Mouse (Mus musculus): ENCODE results near the gene Avil. TPM values are rescaled to one million over a fixed set of nuclear protein-coding genes. Genes with fewer than 3 reads are reported as not detected.

Gene Avil
- 0.14 and 0.25 TPM in 2 replicates for polyA plus RNA-seq (2012; rRNA removed)

- DNase-seq (ENCODE audit: extremely low spot score in 1 of 2, low spot score in 1 of 2), result no peak
These were observed at the start of gene Avil for GRCm38 (mm10) chr10:127000529-127000928. Avil (plus strand) TSS chr10:127000709.

- DNase-seq (ENCODE audit: extremely low spot score in 1 of 2, low spot score in 1 of 2), result no peak
These were observed 48.1 kb upstream of the Avil start for GRCm38 (mm10) chr10:126952375-126952774.

GRCm38 (mm10) chr10:126953029-126953471 is 47.5 kb upstream of the Avil start:
- DNase-seq (ENCODE audit: extremely low spot score in 1 of 2, low spot score in 1 of 2), result peak; percentile 65 to 76

GRCm38 (mm10) chr10:126956692-126957358 is 43.7 kb upstream of the Avil start:
- peak; percentile 75 to 78 for DNase-seq (ENCODE audit: extremely low spot score in 1 of 2, low spot score in 1 of 2)

- DNase-seq (ENCODE audit: extremely low spot score in 1 of 2, low spot score in 1 of 2), result peak in 1 of 2 experiments; percentile 69
These were observed 43.0 kb upstream of the Avil start for GRCm38 (mm10) chr10:126957359-126958107.

- DNase-seq (ENCODE audit: extremely low spot score in 1 of 2, low spot score in 1 of 2), result no peak
These were observed 40.0 kb upstream of the Avil start for GRCm38 (mm10) chr10:126960496-126960895.

- peak in 1 of 2 experiments; percentile 44 for DNase-seq (ENCODE audit: extremely low spot score in 1 of 2, low spot score in 1 of 2)
These were observed 38.8 kb upstream of the Avil start for GRCm38 (mm10) chr10:126961757-126962156.

GRCm38 (mm10) chr10:126962271-126962965 is 38.1 kb upstream of the Avil start:
- peak in 1 of 2 experiments; percentile 55 for DNase-seq (ENCODE audit: extremely low spot score in 1 of 2, low spot score in 1 of 2)

- DNase-seq (ENCODE audit: extremely low spot score in 1 of 2, low spot score in 1 of 2), result no peak
These were observed 37.6 kb upstream of the Avil start for GRCm38 (mm10) chr10:126962966-126963330.

GRCm38 (mm10) chr10:126963821-126964220 is 36.7 kb upstream of the Avil start:
- no peak for DNase-seq (ENCODE audit: extremely low spot score in 1 of 2, low spot score in 1 of 2)

GRCm38 (mm10) chr10:126971363-126972050 is 29.0 kb upstream of the Avil start:
- no peak for DNase-seq (ENCODE audit: extremely low spot score in 1 of 2, low spot score in 1 of 2)

- no peak for DNase-seq (ENCODE audit: extremely low spot score in 1 of 2, low spot score in 1 of 2)
These were observed 28.3 kb upstream of the Avil start for GRCm38 (mm10) chr10:126972051-126972725.

GRCm38 (mm10) chr10:126972988-126973387 is 27.5 kb upstream of the Avil start:
- no peak for DNase-seq (ENCODE audit: extremely low spot score in 1 of 2, low spot score in 1 of 2)

- no peak for DNase-seq (ENCODE audit: extremely low spot score in 1 of 2, low spot score in 1 of 2)
These were observed 24.8 kb upstream of the Avil start for GRCm38 (mm10) chr10:126975706-126976105.

GRCm38 (mm10) chr10:126977076-126977475 is 23.4 kb upstream of the Avil start:
- DNase-seq (ENCODE audit: extremely low spot score in 1 of 2, low spot score in 1 of 2), result no peak

GRCm38 (mm10) chr10:126978277-126978994 is 22.1 kb upstream of the Avil start, which contains the start of gene Ctdsp2:
Ctdsp2 (plus strand) TSS chr10:126978717.
- peak; percentile 98 to 100 for DNase-seq (ENCODE audit: extremely low spot score in 1 of 2, low spot score in 1 of 2)

GRCm38 (mm10) chr10:126979121-126979635 is 21.3 kb upstream of the Avil start:
- peak in 1 of 2 experiments; percentile 45 for DNase-seq (ENCODE audit: extremely low spot score in 1 of 2, low spot score in 1 of 2)

- DNase-seq (ENCODE audit: extremely low spot score in 1 of 2, low spot score in 1 of 2), result peak in 1 of 2 experiments; percentile 65
These were observed 20.8 kb upstream of the Avil start for GRCm38 (mm10) chr10:126979636-126980151.

All from frontal cortex, adult 2 months (tissue).